Mouse (Mus musculus): ENCODE data around the gene Pnpla2. TPM values are rescaled to one million over a fixed set of nuclear protein-coding genes. Genes with fewer than 3 reads are reported as not detected.

The Pnpla2 gene
- total and polyA plus RNA-seq, 3 experiments: 398 to 669 (median 572) TPM

DNA sequence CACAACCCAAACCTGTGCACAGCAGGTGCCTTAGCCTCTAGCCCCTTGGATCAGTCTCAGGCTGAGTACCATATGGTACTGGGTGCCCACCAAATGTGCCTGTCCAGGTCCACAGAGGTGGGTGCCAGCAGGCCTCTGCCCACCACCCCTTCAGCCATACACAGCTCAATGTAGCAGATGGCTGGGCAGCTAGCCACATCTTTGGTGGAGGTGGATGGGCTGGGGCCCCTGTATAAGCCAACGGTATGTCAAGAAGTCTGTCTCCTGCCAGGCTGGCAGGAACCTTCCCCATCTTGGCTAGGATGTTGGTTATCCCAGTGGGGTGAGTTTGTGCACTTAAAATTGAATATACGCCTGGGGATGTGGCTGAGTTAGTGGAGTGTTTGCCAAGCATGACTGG lies 30.6 kb downstream of the Pnpla2 start:
- Histone ChIP-seq H3K36me3 (ENCODE audit: control insufficient read depth, insufficient read depth, low read length) (no peaks in the 10 kb centered on the region; the same call in 1 of the 2 replicates), H3K79me2 (replicated peaks; ENCODE audit: control insufficient read depth, insufficient read depth, low read length) (0 out of 2 replicates have a peak, but pooled peaks cover 2% of the 10 kb centered on the region), H3K9ac (ENCODE audit: low read depth, low read length) (no peak overlapping the region), H3K27ac (no peak overlapping the region), H3K27me3 (ENCODE audit: control insufficient read depth, insufficient read depth, low read length) (no peaks in the 10 kb centered on the region), H3K4me1 (ENCODE audit: control insufficient read depth, insufficient read depth, low read length) (peaks cover 18% of the 10 kb centered on the region), H3K4me3 (no peak overlapping the region)
- no peak for DNase-seq
- 71% methylated on average over 2 of the region's 2 CpGs for WGBS
- intact Hi-C loops (cut with DNase I): no loop called here
- TF ChIP-seq POLR2A (IDR thresholded peaks at IDR 0.05; ENCODE audit: insufficient read depth, low read depth, low read length) (no peak), CTCF (IDR thresholded peaks at IDR 0.05) (no peak), EP300 (IDR thresholded peaks at IDR 0.05; ENCODE audit: insufficient read depth, low read depth, low read length) (no peak)

DNA sequence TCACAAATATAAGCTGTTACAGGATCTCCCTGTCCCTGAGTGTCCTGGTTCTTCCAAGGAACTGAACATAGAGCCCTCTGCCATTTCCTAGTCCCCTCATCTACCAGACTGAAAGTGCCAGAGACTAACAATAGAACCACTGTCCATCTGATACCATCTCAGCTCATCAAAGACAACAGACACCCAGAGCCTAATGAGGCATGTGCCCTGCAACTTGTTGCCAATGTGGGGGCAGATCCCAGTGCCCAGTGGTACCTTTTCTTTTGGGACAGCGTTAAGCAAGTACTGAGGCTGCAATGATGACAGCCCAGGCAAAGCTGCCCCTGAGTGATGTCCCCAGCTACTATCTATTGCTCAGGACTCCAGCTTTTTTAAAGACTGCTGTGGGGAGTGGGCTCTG lies 31.2 kb downstream of the Pnpla2 start:
- Histone ChIP-seq H3K27me3 (ENCODE audit: control insufficient read depth, insufficient read depth, low read length) (no peaks in the 10 kb centered on the region), H3K27ac (no peak overlapping the region), H3K36me3 (ENCODE audit: control insufficient read depth, insufficient read depth, low read length) (no peaks in the 10 kb centered on the region; the same call in 1 of the 2 replicates), H3K79me2 (replicated peaks; ENCODE audit: control insufficient read depth, insufficient read depth, low read length) (0 out of 2 replicates have a peak, but pooled peaks cover 2% of the 10 kb centered on the region), H3K9ac (ENCODE audit: low read depth, low read length) (no peak overlapping the region), H3K4me3 (no peak overlapping the region), H3K4me1 (ENCODE audit: control insufficient read depth, insufficient read depth, low read length) (peaks cover 13% of the 10 kb centered on the region)
- intact Hi-C loops (cut with DNase I): no loop called here
- DNase-seq: no peak
- TF ChIP-seq EP300 (IDR thresholded peaks at IDR 0.05; ENCODE audit: insufficient read depth, low read depth, low read length) (no peak), POLR2A (IDR thresholded peaks at IDR 0.05; ENCODE audit: insufficient read depth, low read depth, low read length) (no peak), CTCF (IDR thresholded peaks at IDR 0.05) (no peak)
- WGBS: 86% methylated on average over 1 of the region's 1 CpGs

DNA sequence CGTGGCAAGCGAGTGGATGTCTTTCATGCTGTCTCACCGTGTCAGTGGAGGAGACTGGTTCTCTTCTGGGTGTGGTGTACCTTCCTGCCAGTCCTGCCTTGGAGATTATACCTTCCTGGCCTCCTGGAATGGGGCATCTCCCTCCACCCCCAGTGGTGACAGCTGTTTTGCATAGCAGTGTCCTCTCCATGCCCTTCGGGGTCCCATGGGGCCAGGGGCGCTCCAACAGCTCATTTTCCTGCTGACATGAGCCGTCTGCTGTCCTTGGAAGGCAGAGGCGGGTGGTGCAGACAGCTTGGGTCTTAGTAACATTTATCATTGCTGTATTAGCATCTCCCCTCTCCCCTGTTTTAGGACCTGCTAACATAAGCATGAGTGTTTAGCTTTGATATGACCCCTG lies 32.1 kb downstream of the Pnpla2 start:
- H3K27ac ChIP-seq: no peak overlapping the region
- H3K36me3 ChIP-seq (ENCODE audit: control insufficient read depth, insufficient read depth, low read length): no peaks in the 10 kb centered on the region; the same call in 1 of the 2 replicates
- 80% methylated on average over 7 of the region's 7 CpGs for WGBS
- H3K9ac ChIP-seq (ENCODE audit: low read depth, low read length): no peak overlapping the region
- DNase-seq: no peak
- no peak for TF ChIP-seq CTCF (IDR thresholded peaks at IDR 0.05)
- TF ChIP-seq EP300 (IDR thresholded peaks at IDR 0.05; ENCODE audit: insufficient read depth, low read depth, low read length): no peak
- no peak for TF ChIP-seq POLR2A (IDR thresholded peaks at IDR 0.05; ENCODE audit: insufficient read depth, low read depth, low read length)
- intact Hi-C loops (cut with DNase I): no loop called here
- H3K4me1 ChIP-seq (ENCODE audit: control insufficient read depth, insufficient read depth, low read length): peaks cover 13% of the 10 kb centered on the region
- no peaks in the 10 kb centered on the region for H3K27me3 ChIP-seq (ENCODE audit: control insufficient read depth, insufficient read depth, low read length)
- 0 out of 2 replicates have a peak, but pooled peaks cover 2% of the 10 kb centered on the region for H3K79me2 ChIP-seq (replicated peaks; ENCODE audit: control insufficient read depth, insufficient read depth, low read length)
- H3K4me3 ChIP-seq: no peak overlapping the region

DNA sequence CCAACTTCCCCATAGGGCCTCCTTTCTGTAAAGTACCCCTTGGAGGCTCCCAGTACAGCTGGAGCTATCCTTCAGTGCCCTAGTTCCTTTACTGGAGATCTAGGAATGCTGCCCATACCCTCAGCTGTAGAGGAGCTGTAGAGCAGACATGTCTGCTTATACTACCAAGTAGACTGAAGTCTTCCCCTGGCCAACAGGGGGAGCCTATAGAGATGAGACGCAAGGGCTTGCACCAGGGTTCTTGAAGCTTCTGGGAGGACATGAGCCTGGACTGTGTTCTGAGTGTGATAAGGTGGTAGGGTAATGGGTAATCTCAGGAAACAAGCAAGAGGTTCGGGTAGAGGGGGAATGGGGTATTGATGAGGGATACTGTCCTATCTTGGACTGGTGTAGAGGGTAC lies 36.2 kb downstream of the Pnpla2 start:
- Histone ChIP-seq H3K27ac (no peak overlapping the region), H3K27me3 (ENCODE audit: control insufficient read depth, insufficient read depth, low read length) (no peaks in the 10 kb centered on the region), H3K4me3 (no peak overlapping the region), H3K9ac (ENCODE audit: low read depth, low read length) (no peak overlapping the region), H3K4me1 (ENCODE audit: control insufficient read depth, insufficient read depth, low read length) (no peaks in the 10 kb centered on the region), H3K36me3 (ENCODE audit: control insufficient read depth, insufficient read depth, low read length) (no peaks in the 10 kb centered on the region; the same call in 1 of the 2 replicates), H3K79me2 (replicated peaks; ENCODE audit: control insufficient read depth, insufficient read depth, low read length) (no peaks in the 10 kb centered on the region)
- DNase-seq: no peak
- no peak for TF ChIP-seq POLR2A (IDR thresholded peaks at IDR 0.05; ENCODE audit: insufficient read depth, low read depth, low read length)
- TF ChIP-seq CTCF (IDR thresholded peaks at IDR 0.05): peak; percentile 49
- TF ChIP-seq EP300 (IDR thresholded peaks at IDR 0.05; ENCODE audit: insufficient read depth, low read depth, low read length): no peak
- WGBS: 69% methylated on average over 2 of the region's 2 CpGs
- intact Hi-C loops (cut with DNase I): no loop called here

DNA sequence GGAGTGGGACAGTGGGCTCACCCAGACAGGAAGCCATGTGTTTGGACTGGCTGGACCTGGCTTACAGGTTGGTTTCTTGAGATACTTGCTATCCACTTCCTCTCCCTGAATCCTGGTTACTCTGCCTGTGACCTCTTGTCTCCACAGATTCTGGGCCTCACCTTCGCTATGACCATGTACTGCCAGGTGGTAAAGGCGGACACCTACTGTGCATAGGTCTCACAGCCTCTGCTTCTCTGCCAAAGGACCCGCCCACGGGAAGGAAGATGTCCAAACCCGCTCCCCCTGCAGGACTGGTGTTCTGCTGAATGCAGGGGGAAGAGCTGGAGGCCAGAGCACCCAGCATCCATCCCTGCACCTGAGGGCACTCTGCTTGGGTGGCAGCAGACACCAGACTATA lies 37.7 kb downstream of the Pnpla2 start:
- no peak for DNase-seq
- Histone ChIP-seq H3K4me3 (no peak overlapping the region), H3K27ac (no peak overlapping the region), H3K36me3 (ENCODE audit: control insufficient read depth, insufficient read depth, low read length) (no peaks in the 10 kb centered on the region; the same call in 1 of the 2 replicates), H3K79me2 (replicated peaks; ENCODE audit: control insufficient read depth, insufficient read depth, low read length) (no peaks in the 10 kb centered on the region), H3K9ac (ENCODE audit: low read depth, low read length) (no peak overlapping the region), H3K4me1 (ENCODE audit: control insufficient read depth, insufficient read depth, low read length) (peaks cover under 1% of the 10 kb centered on the region; the same call in 1 of the 2 replicates), H3K27me3 (ENCODE audit: control insufficient read depth, insufficient read depth, low read length) (no peaks in the 10 kb centered on the region)
- WGBS: 93% methylated on average over 5 of the region's 5 CpGs
- TF ChIP-seq POLR2A (IDR thresholded peaks at IDR 0.05; ENCODE audit: insufficient read depth, low read depth, low read length): no peak
- intact Hi-C loops (cut with DNase I): no loop called here

DNA sequence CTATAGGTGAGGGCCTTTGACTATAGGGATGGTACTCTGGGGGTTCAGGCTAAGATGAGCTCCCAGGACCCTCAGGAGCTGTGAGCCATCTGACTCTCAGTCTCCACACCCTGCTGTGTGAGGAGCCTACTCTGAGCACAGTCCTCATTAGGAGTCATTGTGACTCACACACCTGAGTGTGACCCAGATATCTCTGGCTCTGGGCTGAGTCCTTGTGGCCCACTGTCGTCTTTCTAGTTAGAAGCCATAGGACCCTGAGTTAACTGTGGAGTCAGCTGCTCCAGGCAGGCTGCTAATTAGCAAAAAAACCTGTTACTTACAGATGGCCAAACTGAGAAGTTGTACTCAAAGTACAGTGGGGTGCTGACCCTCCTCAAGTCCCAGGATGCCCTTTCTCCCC lies 38.7 kb downstream of the Pnpla2 start:
- 84% methylated on average over 1 of the region's 1 CpGs for WGBS
- no peaks in the 10 kb centered on the region; the same call in 1 of the 2 replicates for H3K36me3 ChIP-seq (ENCODE audit: control insufficient read depth, insufficient read depth, low read length)

More for the DNA sequence above, 38.7 kb downstream of the Pnpla2 start:
- Histone ChIP-seq H3K27me3 (ENCODE audit: control insufficient read depth, insufficient read depth, low read length) (no peaks in the 10 kb centered on the region), H3K4me1 (ENCODE audit: control insufficient read depth, insufficient read depth, low read length) (peaks cover 1% of the 10 kb centered on the region; the same call in 1 of the 2 replicates), H3K79me2 (replicated peaks; ENCODE audit: control insufficient read depth, insufficient read depth, low read length) (no peaks in the 10 kb centered on the region), H3K9ac (ENCODE audit: low read depth, low read length) (no peak overlapping the region), H3K27ac (no peak overlapping the region), H3K4me3 (no peak overlapping the region)
- no peak for TF ChIP-seq EP300 (IDR thresholded peaks at IDR 0.05; ENCODE audit: insufficient read depth, low read depth, low read length)
- no peak for TF ChIP-seq POLR2A (IDR thresholded peaks at IDR 0.05; ENCODE audit: insufficient read depth, low read depth, low read length)
- no peak for TF ChIP-seq CTCF (IDR thresholded peaks at IDR 0.05)
- intact Hi-C loops (cut with DNase I): no loop called here
- no peak for DNase-seq

All from heart, adult 2 months (tissue).